Mouse (Mus musculus) brain, embryonic 14.5 days (tissue): ENCODE results near the gene Oaz3.

Experiments
- CTCF ChIP-seq: fragments of 200-500 bp; IDR thresholded peaks from 2 replicates; pipeline ENCODE4 v1.5.1; 2012; ENCODE audit warnings: inconsistent platforms, mild to moderate bottlenecking, moderate library complexity, borderline replicate concordance; ENCODE audit not compliant: insufficient read depth, insufficient read length; ENCODE audit errors: extremely low read depth
- POLR2A ChIP-seq: fragments of 200-500 bp; IDR thresholded peaks from 2 replicates; pipeline ENCODE4 v1.6.1; 2012; ENCODE audit warnings: mild to moderate bottlenecking, inconsistent platforms, borderline replicate concordance; ENCODE audit not compliant: poor library complexity, insufficient read depth, insufficient read length, severe bottlenecking; ENCODE audit errors: extremely low read depth

- TF ChIP-seq POLR2A: no peak
- TF ChIP-seq CTCF: no peak
These were observed 39.2 kb downstream of the Oaz3 start for GRCm38 (mm10) chr3:94404366-94405054.
